In genomic region chr19:59393777-59394441, GRCm38 (mm10) we compare ENCODE assay signal across 9 mouse cellular contexts. TPM values are rescaled to one million over a fixed set of nuclear protein-coding genes. Genes with fewer than 3 reads are reported as not detected.
A peak's percentile ranks its signal among the peaks of the same experiment; 100 is the strongest.
DNase-seq lines count a peak whose midpoint lies in the region; ATAC-seq lines count a peak whose summit lies in the region.
"Had no signal": no experiment of that assay in that cellular context is flagged by ENCODE, and none has a peak within 500 bp of the region (broad histone marks: within the 10 kb centered on the region; RNA-seq: fewer than 3 reads in every experiment).

No protein-coding gene starts in this region.

- H3K4me1 ChIP-seq in neural tube, embryonic 11.5 days (ENCODE audit: control insufficient read depth, insufficient read depth, low read length), result no peaks in the 10 kb centered on the region
- H3K4me1 ChIP-seq in heart, embryonic 12.5 days (replicated peaks), result peaks cover 2% of the 10 kb centered on the region; the same call in 1 of the 2 replicates
- peaks cover 5% of the 10 kb centered on the region; the same call in 1 of the 2 replicates for H3K4me1 ChIP-seq in kidney, embryonic 14.5 days (ENCODE audit: control insufficient read depth, insufficient read depth, low read length)

- H3K36me3 ChIP-seq in neural tube, embryonic 11.5 days (ENCODE audit: control insufficient read depth, insufficient read depth, low read length), result no peaks in the 10 kb centered on the region
- no peaks in the 10 kb centered on the region for H3K36me3 ChIP-seq in heart, embryonic 12.5 days
- H3K36me3 ChIP-seq in kidney, embryonic 14.5 days (ENCODE audit: control insufficient read depth, insufficient read depth, low read length), result no peaks in the 10 kb centered on the region

- DNase-seq in neural tube, embryonic 11.5 days (ENCODE audit: low spot score), result peak; percentile 18
- no peak for DNase-seq in neural tube, embryonic 10.5 days (ENCODE audit: extremely low spot score, low spot score)
- peak; percentile 48 to 73 for DNase-seq in frontal cortex, postnatal 10 days (ENCODE audit: low spot score in 2 of 2)
- peak; percentile 57 to 64 for DNase-seq in left cerebral cortex, postnatal 10 days (ENCODE audit: extremely low spot score in 1 of 2, low spot score in 2 of 2)
- no peak for DNase-seq in gastrocnemius, postnatal 4 days (ENCODE audit: low spot score in 2 of 2)

- H3K9me3 ChIP-seq in neural tube, embryonic 11.5 days (ENCODE audit: control insufficient read depth, low read length), result no peaks in the 10 kb centered on the region
- H3K9me3 ChIP-seq in heart, embryonic 12.5 days (replicated peaks), result no peaks in the 10 kb centered on the region
- H3K9me3 ChIP-seq in kidney, embryonic 14.5 days (ENCODE audit: control insufficient read depth, low read length), result no peaks in the 10 kb centered on the region

- no peak overlapping the region for H3K4me2 ChIP-seq in neural tube, embryonic 11.5 days (ENCODE audit: low read depth)
- no peak overlapping the region for H3K4me2 ChIP-seq in heart, embryonic 12.5 days
- H3K4me2 ChIP-seq in kidney, embryonic 14.5 days (replicated peaks; ENCODE audit: low read depth, low read length), result no peak overlapping the region

- no peak overlapping the region for H3K27ac ChIP-seq in neural tube, embryonic 11.5 days (ENCODE audit: low read depth, low read length)
- no peak overlapping the region for H3K27ac ChIP-seq in heart, embryonic 12.5 days (ENCODE audit: poor library complexity, severe bottlenecking)
- no peak overlapping the region for H3K27ac ChIP-seq in kidney, embryonic 14.5 days (ENCODE audit: low read depth, low read length)

- WGBS in neural tube, embryonic 11.5 days, result 12% methylated on average over 8 of the region's 8 CpGs
- WGBS in heart, embryonic 12.5 days, result 27% methylated on average over 8 of the region's 8 CpGs
- WGBS in kidney, embryonic 14.5 days, result 29% methylated on average over 8 of the region's 8 CpGs

- no peaks in the 10 kb centered on the region; the same call in 1 of the 2 replicates for H3K27me3 ChIP-seq in neural tube, embryonic 11.5 days (ENCODE audit: control insufficient read depth, insufficient read depth, low read length)
- H3K27me3 ChIP-seq in heart, embryonic 12.5 days (replicated peaks), result peaks cover 63% of the 10 kb centered on the region
- no peaks in the 10 kb centered on the region for H3K27me3 ChIP-seq in kidney, embryonic 14.5 days (ENCODE audit: control insufficient read depth, insufficient read depth, low read length)

- no peak overlapping the region for H3K4me3 ChIP-seq in neural tube, embryonic 11.5 days (ENCODE audit: low read depth, low read length)
- no peak overlapping the region for H3K4me3 ChIP-seq in heart, embryonic 12.5 days
- no peak overlapping the region for H3K4me3 ChIP-seq in kidney, embryonic 14.5 days (ENCODE audit: low read length)

- ATAC-seq in neural tube, embryonic 11.5 days (ENCODE audit: insufficient read depth, low FRiP score, low TSS enrichment), result no peak
- ATAC-seq in heart, embryonic 12.5 days (ENCODE audit: insufficient number of reproducible peaks, low FRiP score), result no peak
- no peak for ATAC-seq in megakaryocyte progenitor cell, adult 5-6 weeks (replicated peaks; ENCODE audit: poor library complexity)
- ATAC-seq in kidney, embryonic 14.5 days (ENCODE audit: low FRiP score, low TSS enrichment), result no peak
- ATAC-seq: inflammation-experienced regulatory T-cells, adult 6 months had no signal

- intact Hi-C loops in left cerebral cortex, postnatal 10 days (cut with DNase I), result no loop called here

- no peak overlapping the region for H3K9ac ChIP-seq in neural tube, embryonic 11.5 days (ENCODE audit: low read length)
- no peak overlapping the region for H3K9ac ChIP-seq in heart, embryonic 12.5 days
- no peak overlapping the region for H3K9ac ChIP-seq in kidney, embryonic 14.5 days (ENCODE audit: low read depth, low read length)

RNA-seq across cellular contexts. Expression of gene Pdzd8, which starts 48.3 kb away (rescaled TPM):
- polyA plus RNA-seq in neural tube, embryonic 11.5 days (2014; fragmentation: Nextera tagmentation; extraction: Ambion mirVana), result 15.1 and 16.4 TPM in 2 replicates
- 10 to 100 TPM; 59.1 to 60.2 TPM for total RNA-seq in left cerebral cortex, postnatal 10 days (2021)
- 14.1 and 17.0 TPM in 2 replicates for polyA plus RNA-seq in heart, embryonic 12.5 days (2016; fragmentation: Nextera tagmentation; extraction: Ambion mirVana)
- 62.5 and 69.7 TPM in 2 replicates for total RNA-seq in megakaryocyte progenitor cell, adult 5-6 weeks (2015)
- total RNA-seq in megakaryocyte progenitor cell, adult 5-6 weeks (2017), result 46.7 and 49.0 TPM in 2 replicates
- total RNA-seq in gastrocnemius, postnatal 4 days (2021), result 10 to 100 TPM; 24.6 to 26.7 TPM
- polyA plus RNA-seq in kidney, embryonic 14.5 days (2014; fragmentation: Nextera tagmentation; extraction: Ambion mirVana), result 13.8 and 18.8 TPM in 2 replicates

Comparison
In these comparisons a context has a peak if more than half of its experiments do, and no peak if none do; other contexts are left out.
1. DNase-seq: peak in neural tube, embryonic 11.5 days (single experiment), frontal cortex, postnatal 10 days (2 of 2) and left cerebral cortex, postnatal 10 days (2 of 2); none in neural tube, embryonic 10.5 days (single experiment) and gastrocnemius, postnatal 4 days (0 of 2).